Mouse (Mus musculus) spleen, adult 18-20 months (tissue): ENCODE results near the gene Znhit6.

ENCODE experiments used
- DNase-seq, 2 experiments: peaks; one replicate each; pipeline ENCODE4 v3.0.0; 2022; ENCODE audit warnings: mixed read lengths in 2 of 2

The Znhit6 gene

GRCm38 (mm10) chr3:145605437-145606123 is 29.6 kb downstream of the Znhit6 start:
- DNase-seq: no peak

- no peak for DNase-seq
Measured at GRCm38 (mm10) chr3:145608320-145608719, 32.3 kb downstream of the Znhit6 start.

GRCm38 (mm10) chr3:145612662-145613061 is 36.7 kb downstream of the Znhit6 start:
- no peak for DNase-seq

- DNase-seq: no peak
Measured at GRCm38 (mm10) chr3:145613234-145613633, 37.2 kb downstream of the Znhit6 start.

- DNase-seq: no peak
Measured at GRCm38 (mm10) chr3:145614362-145615115, 38.5 kb downstream of the Znhit6 start.

- no peak for DNase-seq
Measured at GRCm38 (mm10) chr3:145618299-145618698, 42.3 kb downstream of the Znhit6 start.

GRCm38 (mm10) chr3:145619621-145620365 is 43.8 kb downstream of the Znhit6 start:
- no peak for DNase-seq

GRCm38 (mm10) chr3:145621209-145621608 is 45.2 kb downstream of the Znhit6 start:
- no peak for DNase-seq

GRCm38 (mm10) chr3:145623047-145623446 is 47.0 kb downstream of the Znhit6 start:
- no peak for DNase-seq

- DNase-seq: no peak
Measured at GRCm38 (mm10) chr3:145624786-145625185, 48.8 kb downstream of the Znhit6 start.

GRCm38 (mm10) chr3:145625546-145625945 is 49.5 kb downstream of the Znhit6 start:
- no peak for DNase-seq

GRCm38 (mm10) chr3:145626063-145626462 is 50.1 kb downstream of the Znhit6 start:
- no peak for DNase-seq

GRCm38 (mm10) chr3:145627830-145628229 is 51.8 kb downstream of the Znhit6 start:
- no peak for DNase-seq

- no peak for DNase-seq
Measured at GRCm38 (mm10) chr3:145628643-145629042, 52.6 kb downstream of the Znhit6 start.

GRCm38 (mm10) chr3:145632888-145633287 is 56.9 kb downstream of the Znhit6 start:
- DNase-seq: no peak

- DNase-seq: no peak
Measured at GRCm38 (mm10) chr3:145634002-145634710, 58.2 kb downstream of the Znhit6 start.

- DNase-seq: no peak
Measured at GRCm38 (mm10) chr3:145640170-145640569, 64.2 kb downstream of the Znhit6 start.

GRCm38 (mm10) chr3:145640583-145640982 is 64.6 kb downstream of the Znhit6 start:
- no peak for DNase-seq

- DNase-seq: no peak
Measured at GRCm38 (mm10) chr3:145641036-145641685, 65.2 kb downstream of the Znhit6 start.

GRCm38 (mm10) chr3:145641878-145642277 is 65.9 kb downstream of the Znhit6 start:
- DNase-seq: no peak

- no peak for DNase-seq
Measured at GRCm38 (mm10) chr3:145642861-145643260, 66.9 kb downstream of the Znhit6 start.

- DNase-seq: no peak
Measured at GRCm38 (mm10) chr3:145645463-145645862, 69.5 kb downstream of the Znhit6 start.
